Mouse (Mus musculus) brain, embryonic 14.5 days (tissue): ENCODE results near the gene Slc6a5.

ENCODE experiments used
- CTCF ChIP-seq: fragments of 200-500 bp; IDR thresholded peaks from 2 replicates; pipeline ENCODE4 v1.5.1; 2012; ENCODE audit warnings: inconsistent platforms, mild to moderate bottlenecking, moderate library complexity, borderline replicate concordance; ENCODE audit not compliant: insufficient read depth, insufficient read length; ENCODE audit errors: extremely low read depth
- POLR2A ChIP-seq: fragments of 200-500 bp; IDR thresholded peaks from 2 replicates; pipeline ENCODE4 v1.6.1; 2012; ENCODE audit warnings: mild to moderate bottlenecking, inconsistent platforms, borderline replicate concordance; ENCODE audit not compliant: poor library complexity, insufficient read depth, insufficient read length, severe bottlenecking; ENCODE audit errors: extremely low read depth

GRCm38 (mm10) chr7:49911947-49912262 is 2.0 kb downstream of the Slc6a5 start:
- TF ChIP-seq CTCF (no peak), POLR2A (no peak)
